Mouse (Mus musculus) hindbrain, embryonic 10.5 days (tissue): ENCODE results near the gene Ganab. TPM values are rescaled to one million over a fixed set of nuclear protein-coding genes. Genes with fewer than 3 reads are reported as not detected.
"Not testable (repeated sequence)": the region's sequence is repeated elsewhere in the genome, so short reads cannot be mapped to it uniquely, and the experiment has no call there.

ENCODE experiments used
- DNase-seq: peaks from one replicate; pipeline ENCODE4 v3.0.0-alpha.2; 2017; ENCODE audit warnings: low spot score
- H3K27ac ChIP-seq: fragments of 300-500 bp; sonication (generic); 2 replicates; pipeline ENCODE4 v1.5.1; 2016; ENCODE audit warnings: mild to moderate bottlenecking, moderate library complexity
- H3K27me3 ChIP-seq: fragments of 300-500 bp; sonication (generic); 2 replicates; pipeline ENCODE4 v1.6.1; 2016; ENCODE audit warnings: mild to moderate bottlenecking; ENCODE audit not compliant: poor library complexity, insufficient read depth, severe bottlenecking
- H3K36me3 ChIP-seq: fragments of 300-500 bp; sonication (generic); 2 replicates; pipeline ENCODE4 v1.6.1; 2016; ENCODE audit warnings: mild to moderate bottlenecking, moderate library complexity
- H3K4me1 ChIP-seq: fragments of 300-500 bp; sonication (generic); replicated peaks from 2 replicates; pipeline ENCODE4 v1.6.1; 2016; ENCODE audit warnings: mild to moderate bottlenecking
- H3K4me3 ChIP-seq: fragments of 300-500 bp; sonication (generic); 2 replicates; pipeline ENCODE4 v1.5.1; 2016; ENCODE audit warnings: mild to moderate bottlenecking, moderate library complexity
- H3K9me3 ChIP-seq: fragments of 300-500 bp; sonication (generic); 2 replicates; pipeline ENCODE4 v1.6.1; 2016; ENCODE audit warnings: mild to moderate bottlenecking, moderate library complexity
- WGBS: fragments of 180-500 bp; shearing (Covaris S2); methylation state at CpG from one replicate; pipeline ENCODE4 v1.1.7; 2016; 5-methylcytosine and 5-hydroxymethylcytosine counted together
- polyA plus RNA-seq: library from polyadenylated mRNA; unstranded; fragments of >200 nt; fragmentation: Nextera tagmentation; extraction: Ambion mirVana; gene quantifications from 2 replicates; pipeline ENCODE4 v1.2.1, GENCODE M21; 2016

Ganab gene
- polyA plus RNA-seq, 1 experiment from 2014 or later: 113 TPM

- Histone ChIP-seq H3K4me1 (peaks cover 51% of the 10 kb centered on the region), H3K36me3 (peaks cover 47% of the 10 kb centered on the region), H3K27ac (0 out of 2 replicates have a peak overlapping the region, but pooled peaks have one; percentile 5), H3K4me3 (peak overlapping the region; percentile 20; the same call in 1 of the 2 replicates)
- 95% methylated on average over 5 of the region's 5 CpGs for WGBS
- DNase-seq, H3K9me3 ChIP-seq, H3K27me3 ChIP-seq: not testable (repeated sequence)
Observed at GRCm38 (mm10) chr19:8896231-8896630, 1.6 kb upstream of the Ganab start.

- peaks cover 51% of the 10 kb centered on the region for H3K4me1 ChIP-seq
- not testable (repeated sequence) for H3K9me3 ChIP-seq, H3K27me3 ChIP-seq
- H3K36me3 ChIP-seq: peaks cover 53% of the 10 kb centered on the region
- WGBS: 26% methylated on average over 21 of the region's 21 CpGs
- peak overlapping the region; percentile 96 for H3K27ac ChIP-seq
- peak overlapping the region; percentile 92 for H3K4me3 ChIP-seq
- DNase-seq: peak; percentile 55
Observed at GRCm38 (mm10) chr19:8897211-8897864, 533 bp upstream of the Ganab start.

- Histone ChIP-seq H3K36me3 (peaks cover 65% of the 10 kb centered on the region), H3K27ac (peak overlapping the region; percentile 96), H3K27me3 (no peaks in the 10 kb centered on the region), H3K4me3 (peak overlapping the region; percentile 92), H3K9me3 (no peaks in the 10 kb centered on the region), H3K4me1 (peaks cover 43% of the 10 kb centered on the region)
- DNase-seq: no peak
- 19% methylated on average over 13 of the region's 13 CpGs for WGBS
Observed at GRCm38 (mm10) chr19:8898576-8898975, 705 bp downstream of the Ganab start.

- H3K27me3 ChIP-seq: no peaks in the 10 kb centered on the region
- 78% methylated on average over 3 of the region's 3 CpGs for WGBS
- no peak for DNase-seq
- H3K27ac ChIP-seq: peak overlapping the region; percentile 96; the same call in 1 of the 2 replicates
- H3K4me1 ChIP-seq: peaks cover 38% of the 10 kb centered on the region
- H3K36me3 ChIP-seq: peaks cover 70% of the 10 kb centered on the region
- H3K9me3 ChIP-seq: no peaks in the 10 kb centered on the region
- H3K4me3 ChIP-seq: peak overlapping the region; percentile 92
Observed at GRCm38 (mm10) chr19:8899079-8899478, 1.2 kb downstream of the Ganab start.

GRCm38 (mm10) chr19:8903412-8903811 lies 5.5 kb downstream of the Ganab start:
- H3K9me3 ChIP-seq: no peaks in the 10 kb centered on the region
- H3K27ac ChIP-seq: no peak overlapping the region
- no peak for DNase-seq
- H3K4me1 ChIP-seq: peaks cover 12% of the 10 kb centered on the region
- peaks cover 85% of the 10 kb centered on the region for H3K36me3 ChIP-seq
- H3K4me3 ChIP-seq: no peak overlapping the region
- WGBS: 95% methylated on average over 5 of the region's 5 CpGs
- no peaks in the 10 kb centered on the region for H3K27me3 ChIP-seq

- Histone ChIP-seq H3K36me3 (peaks cover 99% of the 10 kb centered on the region), H3K9me3 (no peaks in the 10 kb centered on the region), H3K27me3 (no peaks in the 10 kb centered on the region), H3K4me1 (no peaks in the 10 kb centered on the region), H3K27ac (no peak overlapping the region), H3K4me3 (no peak overlapping the region)
- WGBS: 91% methylated on average over 6 of the region's 6 CpGs
- no peak for DNase-seq
Observed at GRCm38 (mm10) chr19:8908531-8908930, 10.7 kb downstream of the Ganab start.

DNA sequence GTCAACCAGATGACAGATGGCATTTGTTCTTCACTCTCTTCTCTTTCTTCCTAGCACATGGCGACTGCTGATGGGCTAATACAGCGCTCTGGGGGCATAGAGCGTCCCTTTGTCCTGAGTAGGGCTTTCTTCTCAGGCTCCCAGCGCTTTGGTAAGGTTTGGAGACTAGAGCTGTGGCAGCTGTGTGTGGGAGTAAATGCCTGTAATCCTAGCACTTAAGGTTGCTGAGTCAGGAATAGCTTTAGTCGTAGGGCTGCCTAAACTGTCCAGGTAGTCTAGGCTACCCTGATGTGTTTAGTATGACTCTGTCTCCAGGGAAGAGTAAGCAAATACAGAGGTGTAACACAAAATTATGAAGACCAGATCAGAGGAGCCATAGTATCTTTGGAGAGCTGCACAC lies 13.9 kb downstream of the Ganab start:
- Histone ChIP-seq H3K36me3 (peaks cover 100% of the 10 kb centered on the region), H3K27ac (no peak overlapping the region), H3K4me1 (no peaks in the 10 kb centered on the region), H3K4me3 (no peak overlapping the region), H3K9me3 (no peaks in the 10 kb centered on the region), H3K27me3 (no peaks in the 10 kb centered on the region)
- 93% methylated on average over 5 of the region's 5 CpGs for WGBS
- DNase-seq: no peak

GRCm38 (mm10) chr19:8914212-8914611 lies 16.3 kb downstream of the Ganab start:
- WGBS: 90% methylated on average over 3 of the region's 3 CpGs
- Histone ChIP-seq H3K36me3 (peaks cover 84% of the 10 kb centered on the region), H3K9me3 (no peaks in the 10 kb centered on the region), H3K4me3 (no peak overlapping the region), H3K4me1 (no peaks in the 10 kb centered on the region), H3K27me3 (no peaks in the 10 kb centered on the region), H3K27ac (no peak overlapping the region)
- DNase-seq: no peak

GRCm38 (mm10) chr19:8919000-8919399 lies 21.1 kb downstream of the Ganab start:
- Histone ChIP-seq H3K27ac (no peak overlapping the region), H3K36me3 (peaks cover 55% of the 10 kb centered on the region), H3K9me3 (no peaks in the 10 kb centered on the region), H3K4me3 (no peak overlapping the region), H3K27me3 (no peaks in the 10 kb centered on the region), H3K4me1 (peaks cover 22% of the 10 kb centered on the region)
- 95% methylated on average over 3 of the region's 3 CpGs for WGBS
- no peak for DNase-seq

DNA sequence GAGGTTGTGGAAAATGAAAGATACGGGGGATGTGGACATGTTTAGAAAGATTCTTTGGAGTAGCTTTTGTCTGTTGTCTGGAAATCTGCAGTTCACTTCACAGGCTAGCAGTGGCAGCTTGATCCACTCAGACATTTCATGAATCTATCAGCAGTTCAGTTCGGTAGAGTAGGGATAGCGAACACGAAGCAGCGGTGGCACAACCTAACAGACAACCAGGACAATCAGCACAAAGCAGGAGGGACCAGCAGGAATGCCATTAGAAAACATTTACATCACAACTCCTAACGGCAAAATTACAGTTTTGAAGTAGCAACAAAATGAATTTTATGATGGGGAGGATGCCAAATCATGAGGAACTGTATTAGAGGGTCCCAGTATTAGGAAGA lies 21.8 kb downstream of the Ganab start:
- H3K36me3 ChIP-seq: peaks cover 53% of the 10 kb centered on the region
- 70% methylated on average over 6 of the region's 6 CpGs for WGBS
- H3K4me1 ChIP-seq: peaks cover 22% of the 10 kb centered on the region

GRCm38 (mm10) chr19:8920073-8920736 lies 22.3 kb downstream of the Ganab start, which contains the start of gene B3gat3:
TSS of gene B3gat3 (plus strand) at chr19:8920374.
- H3K27ac ChIP-seq: peak within 1 kb of the TSS; percentile 94
- H3K4me1 ChIP-seq: peaks cover 22% of the 10 kb centered on the region
- peak; percentile 97 for DNase-seq
- peaks cover 49% of the 10 kb centered on the region for H3K36me3 ChIP-seq
- WGBS: 2% methylated on average over 50 of the region's 50 CpGs
- H3K9me3 ChIP-seq: no peaks in the 10 kb centered on the region
- H3K4me3 ChIP-seq: peak within 1 kb of the TSS; percentile 89
- H3K27me3 ChIP-seq: no peaks in the 10 kb centered on the region

More for the DNA sequence above, 21.8 kb downstream of the Ganab start:
- Histone ChIP-seq H3K4me3 (peak overlapping the region; percentile 89), H3K27ac (peak overlapping the region; percentile 94), H3K9me3 (no peaks in the 10 kb centered on the region), H3K27me3 (no peaks in the 10 kb centered on the region)
- DNase-seq: no peak

DNA sequence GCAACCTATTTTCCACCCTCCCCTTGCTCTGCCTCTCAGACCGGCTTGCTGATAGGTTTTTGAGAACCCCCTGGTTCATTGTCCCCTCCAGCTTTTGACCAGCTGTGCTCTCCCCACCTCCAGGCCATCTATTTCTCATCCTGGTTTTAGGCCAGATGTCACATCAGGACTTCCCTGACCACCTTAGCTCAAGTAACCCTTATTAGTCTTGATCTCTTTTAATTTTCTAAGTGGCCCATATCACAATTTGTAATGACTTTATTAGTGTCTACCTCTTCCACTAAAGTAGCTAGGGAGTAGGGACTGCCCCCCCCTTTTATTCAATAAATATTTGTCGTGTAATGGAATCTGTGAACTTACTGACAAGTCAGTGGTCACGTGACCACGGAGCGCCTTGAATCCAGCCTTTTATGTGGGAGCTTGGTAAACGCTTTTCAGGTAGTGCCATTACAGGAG lies 23.0 kb downstream of the Ganab start:
- Histone ChIP-seq H3K4me1 (peaks cover 22% of the 10 kb centered on the region), H3K9me3 (no peaks in the 10 kb centered on the region), H3K27me3 (no peaks in the 10 kb centered on the region), H3K27ac (peak overlapping the region; percentile 94), H3K4me3 (peak overlapping the region; percentile 89), H3K36me3 (peaks cover 49% of the 10 kb centered on the region)
- peak; percentile 20 for DNase-seq
- 4% methylated on average over 6 of the region's 6 CpGs for WGBS

DNA sequence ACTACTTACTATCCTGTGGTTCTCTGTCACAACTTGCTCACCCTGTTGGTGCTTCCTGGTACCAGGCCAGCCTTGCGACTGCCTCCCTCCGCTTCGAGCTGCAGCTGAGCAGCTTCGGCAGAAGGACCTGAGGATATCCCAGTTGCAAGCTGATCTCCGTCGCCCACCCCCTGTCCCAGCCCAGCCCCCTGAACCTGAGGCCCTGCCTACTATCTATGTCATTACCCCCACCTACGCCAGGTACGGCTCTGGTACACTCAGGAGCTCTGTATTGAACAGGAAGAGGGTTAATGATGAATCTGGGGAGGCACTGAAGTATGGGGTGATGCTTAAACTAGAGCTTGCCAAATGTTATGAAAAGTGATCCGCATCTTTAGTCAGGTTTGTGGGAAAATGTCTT lies 23.9 kb downstream of the Ganab start:
- 76% methylated on average over 9 of the region's 9 CpGs for WGBS
- Histone ChIP-seq H3K27ac (no peak overlapping the region), H3K36me3 (peaks cover 49% of the 10 kb centered on the region), H3K27me3 (no peaks in the 10 kb centered on the region), H3K9me3 (no peaks in the 10 kb centered on the region), H3K4me1 (peaks cover 22% of the 10 kb centered on the region), H3K4me3 (peak overlapping the region; percentile 26; the same call in 1 of the 2 replicates)
- DNase-seq: no peak
